Mouse (Mus musculus): ENCODE results near the gene Klhl29.

The Klhl29 gene

DNA sequence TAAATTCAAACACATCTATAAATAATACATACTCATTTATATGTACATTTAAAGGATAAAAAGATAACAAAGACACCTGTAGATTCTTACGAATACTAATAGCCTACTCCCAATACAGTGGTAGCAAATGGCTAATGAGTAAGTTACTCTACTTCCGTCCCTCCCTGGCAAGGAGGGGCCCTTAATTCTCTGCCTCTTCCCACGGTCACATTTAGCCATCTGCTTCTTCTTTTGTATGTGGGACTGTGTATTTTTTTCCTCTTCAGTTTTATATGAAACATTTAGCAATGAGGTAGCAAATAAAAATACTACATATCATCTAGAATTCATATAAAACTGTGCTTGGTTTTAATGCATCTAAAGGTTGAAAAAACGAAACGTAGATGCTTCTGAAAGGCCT is 73.6 kb downstream of the Klhl29 start:
- no peak for DNase-seq (ENCODE audit: low spot score in 2 of 2)

DNA sequence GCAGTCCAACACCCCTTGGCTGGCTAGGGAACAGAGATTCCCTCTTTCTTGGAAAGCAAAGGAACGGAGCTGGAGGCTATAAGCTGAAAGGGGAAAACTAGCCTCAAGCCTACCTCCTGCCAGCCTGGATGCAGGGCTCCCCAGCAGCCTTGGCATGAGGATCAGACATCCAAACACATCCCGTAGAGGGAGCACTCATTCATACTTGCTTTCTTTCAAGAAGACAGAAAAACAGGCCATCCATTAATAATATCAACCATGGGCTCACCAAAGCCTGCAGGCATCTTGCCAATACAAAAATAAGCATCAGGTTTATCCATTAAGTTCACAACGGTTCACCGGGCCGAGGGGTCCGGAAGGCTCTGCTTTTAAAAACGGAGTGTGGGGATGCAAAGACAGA is 79.1 kb downstream of the Klhl29 start:
- no peak for DNase-seq (ENCODE audit: low spot score in 2 of 2)

DNA sequence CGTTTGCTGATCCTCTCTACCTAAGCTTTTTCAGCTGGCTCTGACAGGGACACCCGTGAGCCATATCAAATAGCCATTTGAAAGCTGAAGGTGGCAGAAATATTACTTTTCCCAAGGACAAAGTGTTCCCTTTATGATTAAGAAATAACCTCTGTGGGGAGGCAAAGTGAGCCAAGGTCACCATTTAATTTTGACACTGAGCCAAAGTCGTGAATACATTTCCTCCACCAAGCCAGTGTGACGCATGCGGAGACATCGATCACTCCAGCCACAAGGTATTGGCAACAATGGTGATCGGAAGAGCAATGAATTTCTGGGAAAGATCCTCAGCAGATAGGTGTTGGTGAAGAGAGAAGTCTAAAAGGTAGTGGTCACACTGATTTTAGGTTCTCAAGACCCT is 83.2 kb downstream of the Klhl29 start:
- no peak for DNase-seq (ENCODE audit: low spot score in 2 of 2)

DNA sequence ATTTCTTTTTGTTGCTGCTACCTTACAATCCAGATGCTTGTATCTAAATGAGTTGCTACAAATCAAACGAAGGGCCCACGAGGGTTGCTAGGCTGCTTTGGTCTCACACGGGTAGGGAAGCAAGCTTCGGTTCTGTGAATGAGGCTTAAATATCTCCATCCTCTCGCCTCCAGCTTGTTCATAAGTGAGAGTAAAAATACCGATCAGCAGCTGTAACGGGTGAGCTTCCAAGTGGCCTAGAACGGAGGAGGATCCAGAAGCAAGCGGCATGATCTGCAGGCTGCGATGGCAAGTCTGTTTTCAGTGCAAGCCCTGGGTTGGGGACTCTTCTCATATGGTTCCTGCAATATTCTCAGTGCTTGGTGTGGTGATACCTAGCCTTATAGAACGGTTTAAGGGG is 89.9 kb downstream of the Klhl29 start:
- DNase-seq (ENCODE audit: low spot score in 2 of 2), result no peak

DNA sequence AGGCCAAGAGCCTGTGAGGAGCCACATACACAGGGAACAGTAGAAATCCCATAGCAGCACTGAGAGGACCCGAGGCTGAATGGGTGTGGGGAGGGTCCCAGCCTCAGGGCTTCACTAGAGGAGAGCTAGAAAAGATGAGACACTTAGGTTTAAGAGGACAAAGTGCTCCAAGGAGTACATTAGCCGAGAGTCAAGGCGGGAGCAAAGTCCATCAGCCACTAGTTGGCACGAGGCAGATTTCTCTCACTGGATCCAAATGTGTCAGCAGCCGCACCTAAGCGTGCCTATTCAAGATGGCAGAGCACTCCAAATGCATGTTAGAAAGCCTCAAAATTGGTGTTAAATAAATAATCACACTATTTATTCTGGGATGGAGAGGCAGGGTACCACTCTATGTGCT is 90.5 kb downstream of the Klhl29 start:
- DNase-seq (ENCODE audit: low spot score in 2 of 2), result no peak

DNA sequence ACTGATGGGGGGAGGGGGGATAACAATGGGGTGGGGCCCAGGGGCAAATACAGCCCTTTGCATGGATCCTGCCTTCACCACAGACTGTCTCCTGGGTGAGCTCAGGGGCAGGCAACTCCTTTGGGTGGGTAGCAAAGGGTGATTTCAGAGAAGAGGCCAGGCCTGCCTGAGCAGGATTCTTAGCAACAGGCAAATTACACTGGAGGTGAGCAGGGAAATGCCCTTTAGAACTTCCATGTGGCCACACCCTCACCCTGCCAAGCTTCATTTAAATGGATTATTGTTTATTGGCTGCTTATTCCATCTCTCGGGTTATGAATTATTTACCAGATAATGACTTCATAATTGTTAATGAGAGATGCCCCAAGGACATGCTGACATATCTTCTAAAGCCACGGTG is 91.8 kb downstream of the Klhl29 start:
- no peak for DNase-seq (ENCODE audit: low spot score in 2 of 2)

DNA sequence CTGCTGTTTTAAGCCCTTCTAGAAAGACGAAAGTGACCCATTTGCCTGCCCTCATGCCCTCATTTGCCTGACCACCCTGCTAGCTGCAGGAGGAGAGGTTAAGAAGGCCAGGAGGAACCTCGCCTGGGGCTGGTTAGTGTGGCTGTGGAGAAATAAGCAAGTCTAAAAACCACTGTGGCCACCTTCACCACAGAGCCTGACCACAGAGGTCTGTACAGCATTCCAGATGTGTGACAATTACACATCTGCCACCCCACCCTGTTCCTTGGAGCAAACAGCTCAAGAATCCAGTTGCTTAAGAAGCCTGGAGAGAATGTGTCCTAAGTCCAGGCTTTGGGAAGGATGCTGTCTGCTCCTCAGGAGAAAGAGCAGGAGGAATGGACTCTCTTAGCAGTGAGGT is 92.9 kb downstream of the Klhl29 start:
- DNase-seq (ENCODE audit: low spot score in 2 of 2), result no peak

DNA sequence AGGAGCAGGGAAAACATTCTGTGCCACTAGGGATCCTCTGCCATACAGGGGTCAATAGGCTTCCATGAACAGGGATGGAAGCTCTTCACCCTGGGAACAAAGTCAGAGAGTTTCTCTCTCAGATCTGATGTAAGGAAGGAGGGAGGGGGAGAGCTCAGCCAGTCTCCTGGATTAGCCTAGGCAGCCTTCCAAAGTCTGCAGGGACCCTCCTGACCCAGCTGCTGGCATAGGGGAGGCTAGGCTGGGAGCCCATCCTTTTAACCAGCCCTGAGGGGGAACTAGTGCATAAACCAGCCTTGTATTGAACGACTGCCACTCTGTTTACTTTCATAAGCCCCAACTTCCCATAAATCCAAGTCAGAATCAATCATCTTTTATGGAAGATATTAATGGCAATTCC is 95.6 kb downstream of the Klhl29 start:
- DNase-seq (ENCODE audit: low spot score in 2 of 2), result no peak

DNA sequence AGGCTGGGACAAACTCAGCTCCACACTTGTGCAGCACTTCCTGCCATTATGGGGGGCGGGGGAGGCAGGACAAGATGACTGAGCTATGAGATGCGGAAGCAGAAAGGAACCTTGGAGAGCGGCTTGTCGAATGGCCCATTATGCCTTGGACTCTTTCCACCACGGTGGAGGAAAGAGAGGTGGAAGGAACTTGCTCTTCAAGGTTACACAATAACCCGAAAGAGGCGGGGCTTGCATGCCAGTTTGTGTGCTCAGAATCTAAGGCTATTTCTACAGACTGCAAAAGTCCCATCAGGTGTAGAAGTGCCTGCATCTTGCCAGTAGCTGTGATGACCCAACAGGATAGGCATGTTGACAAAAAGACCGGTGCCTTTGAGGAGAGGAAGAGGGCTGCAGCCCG is 98.5 kb downstream of the Klhl29 start:
- peak; percentile 27 to 52 for DNase-seq (ENCODE audit: low spot score in 2 of 2)

DNA sequence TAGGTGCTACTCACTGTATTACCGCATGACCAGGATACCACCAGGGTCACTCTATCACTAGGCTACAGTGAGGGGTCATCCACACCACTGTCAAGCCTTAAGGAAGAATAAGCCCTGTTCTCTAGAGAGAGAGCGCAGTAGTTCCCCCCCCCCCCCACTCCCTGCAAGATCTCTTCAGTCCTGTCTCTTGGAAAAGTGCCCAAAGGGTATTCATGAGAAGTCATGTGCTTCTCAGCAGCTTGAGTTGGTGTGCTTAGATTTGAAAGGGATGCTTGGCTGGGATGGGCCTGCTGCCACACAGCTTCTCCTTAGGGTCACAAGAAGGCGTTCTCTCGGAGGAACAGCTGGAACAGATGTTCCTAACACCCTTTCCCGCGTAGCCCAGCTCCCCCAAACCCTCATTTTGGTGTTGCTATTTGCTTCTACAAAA is 100.0 kb downstream of the Klhl29 start:
- no peak for DNase-seq (ENCODE audit: low spot score in 2 of 2)

DNA sequence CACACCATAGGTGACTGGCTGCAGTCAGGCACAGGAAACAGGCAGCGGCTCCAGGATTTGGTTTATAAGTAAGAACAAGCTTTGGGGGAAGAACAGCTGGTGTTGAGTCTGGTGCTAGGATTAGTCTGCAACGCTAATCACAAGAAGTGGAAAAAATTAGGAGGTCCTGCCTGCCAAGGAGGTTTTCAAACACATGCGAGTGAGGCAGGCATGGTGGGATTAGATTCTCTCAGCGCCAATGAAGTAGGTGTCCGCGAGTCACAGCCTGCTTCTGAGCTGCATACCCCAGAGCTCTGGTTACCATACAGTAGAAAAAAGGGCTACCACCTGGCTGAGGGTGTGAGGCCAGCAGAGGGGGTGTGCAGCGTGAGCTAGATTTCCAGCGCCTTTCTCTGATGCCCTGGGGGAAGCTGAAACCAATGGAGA is 101.0 kb downstream of the Klhl29 start:
- no peak for DNase-seq (ENCODE audit: low spot score in 2 of 2)

DNA sequence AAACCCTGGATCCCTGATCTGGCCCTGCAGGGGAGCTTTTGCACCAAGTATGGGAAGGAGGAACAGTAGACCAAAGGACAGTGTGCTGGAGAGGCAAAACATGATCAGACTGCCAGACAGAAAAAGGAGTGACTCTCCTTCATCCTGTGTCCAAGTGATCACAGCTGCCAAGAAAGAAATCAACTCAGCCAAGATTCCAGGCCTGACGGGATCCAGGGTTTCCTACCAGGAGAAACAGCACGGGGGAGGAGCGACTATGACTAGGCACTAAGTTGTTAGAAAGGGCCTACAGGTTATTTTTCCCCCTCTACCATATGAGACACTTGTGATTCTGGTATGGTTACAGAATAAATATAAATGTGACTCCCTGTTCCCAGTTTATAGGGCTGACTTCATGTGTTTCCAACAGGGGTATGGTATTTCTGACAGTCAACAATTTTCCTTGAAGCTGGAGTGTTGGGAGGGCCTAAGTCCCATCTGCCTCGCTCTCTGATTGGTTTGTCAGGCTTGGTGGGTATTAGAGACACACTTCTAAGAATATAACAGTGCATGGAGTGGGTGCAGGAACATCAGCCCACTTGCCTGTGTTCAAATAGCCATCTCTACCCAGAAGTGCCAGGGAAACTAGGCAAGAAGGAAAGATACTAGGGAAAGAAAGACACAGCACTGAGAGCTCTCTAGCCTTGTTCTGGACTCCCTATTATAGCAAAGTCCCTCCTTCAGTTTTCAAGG is 102.0 kb downstream of the Klhl29 start:
- DNase-seq (ENCODE audit: low spot score in 2 of 2), result peak in 1 of 2 experiments; percentile 36

DNA sequence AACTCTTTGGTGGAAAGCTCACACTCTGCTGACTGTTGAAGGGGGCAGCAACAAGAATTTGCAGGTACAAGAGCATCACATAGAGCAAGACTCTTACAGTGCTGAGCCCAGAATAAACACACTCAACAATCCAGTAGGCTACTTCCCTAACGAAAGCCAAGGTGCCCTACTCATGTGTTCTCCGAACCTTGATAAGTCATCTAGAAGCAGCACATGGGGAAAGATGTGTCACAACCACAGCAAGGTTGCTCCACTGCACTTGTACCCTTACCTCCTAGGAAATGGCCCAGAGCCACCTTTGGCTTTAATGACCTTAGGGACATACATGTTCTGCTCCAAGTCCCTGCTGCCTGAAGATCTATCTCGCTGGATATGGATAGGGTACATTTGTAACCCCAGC is 105.0 kb downstream of the Klhl29 start:
- DNase-seq (ENCODE audit: low spot score in 2 of 2), result no peak

DNA sequence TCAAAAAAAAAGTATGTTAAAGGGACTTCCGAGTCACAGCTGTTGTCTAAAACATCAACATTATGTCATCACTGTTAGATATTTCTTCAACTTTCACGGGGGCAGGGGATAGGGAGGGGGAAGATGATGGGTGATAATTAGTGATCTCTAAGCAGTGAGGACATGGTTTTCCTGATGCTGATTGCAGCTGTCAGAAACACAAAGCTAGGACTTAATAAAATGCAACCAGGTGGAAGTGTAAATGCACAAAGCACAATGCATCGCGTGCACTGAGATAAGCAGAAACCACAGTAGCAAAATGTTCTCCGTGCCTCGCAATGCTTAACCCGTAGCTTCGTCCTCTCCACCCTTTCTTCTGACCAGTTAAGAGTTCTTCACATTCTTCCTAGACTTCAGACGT is 105.5 kb downstream of the Klhl29 start:
- no peak for DNase-seq (ENCODE audit: low spot score in 2 of 2)

DNA sequence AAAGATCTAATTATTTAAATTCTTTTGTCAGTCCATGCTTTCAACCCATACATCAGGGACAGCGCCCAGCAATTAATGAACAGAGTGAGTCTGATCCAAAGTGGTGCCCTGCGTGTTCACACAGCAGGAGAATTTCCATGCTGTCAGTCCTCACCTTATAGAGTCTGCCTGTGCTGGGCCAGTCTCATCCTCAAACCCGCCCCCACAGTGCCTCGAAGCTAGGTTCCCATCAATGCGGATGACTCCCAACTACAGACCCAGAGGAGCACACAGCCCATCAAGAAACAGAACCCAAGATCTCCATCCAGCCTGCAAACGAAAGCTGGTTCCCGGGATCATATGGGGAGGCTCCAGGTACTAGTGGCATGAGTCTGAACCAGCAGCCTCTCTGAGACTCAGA is 106.4 kb downstream of the Klhl29 start:
- DNase-seq (ENCODE audit: low spot score in 2 of 2), result no peak

DNA sequence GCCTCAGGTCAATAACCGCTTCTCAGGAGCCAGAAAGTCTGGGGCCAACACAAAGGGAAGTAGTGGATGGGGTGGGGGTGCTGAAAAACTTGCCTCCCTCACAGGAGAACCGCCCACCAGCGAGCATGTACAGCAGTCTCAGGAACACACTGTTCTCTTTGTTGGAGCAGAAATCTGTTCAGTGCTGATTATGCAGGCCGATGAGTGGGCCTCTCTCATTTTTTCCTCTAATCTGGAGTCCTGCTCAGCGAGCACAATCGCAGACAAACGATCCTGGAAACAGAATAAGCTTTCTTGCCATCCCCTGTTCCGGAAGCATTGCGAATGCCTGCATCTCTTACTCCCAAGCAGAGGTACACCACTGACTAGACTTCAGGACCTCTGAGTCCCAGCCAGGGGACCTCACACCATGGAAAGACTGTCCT is 107.3 kb downstream of the Klhl29 start:
- DNase-seq (ENCODE audit: low spot score in 2 of 2), result no peak

DNA sequence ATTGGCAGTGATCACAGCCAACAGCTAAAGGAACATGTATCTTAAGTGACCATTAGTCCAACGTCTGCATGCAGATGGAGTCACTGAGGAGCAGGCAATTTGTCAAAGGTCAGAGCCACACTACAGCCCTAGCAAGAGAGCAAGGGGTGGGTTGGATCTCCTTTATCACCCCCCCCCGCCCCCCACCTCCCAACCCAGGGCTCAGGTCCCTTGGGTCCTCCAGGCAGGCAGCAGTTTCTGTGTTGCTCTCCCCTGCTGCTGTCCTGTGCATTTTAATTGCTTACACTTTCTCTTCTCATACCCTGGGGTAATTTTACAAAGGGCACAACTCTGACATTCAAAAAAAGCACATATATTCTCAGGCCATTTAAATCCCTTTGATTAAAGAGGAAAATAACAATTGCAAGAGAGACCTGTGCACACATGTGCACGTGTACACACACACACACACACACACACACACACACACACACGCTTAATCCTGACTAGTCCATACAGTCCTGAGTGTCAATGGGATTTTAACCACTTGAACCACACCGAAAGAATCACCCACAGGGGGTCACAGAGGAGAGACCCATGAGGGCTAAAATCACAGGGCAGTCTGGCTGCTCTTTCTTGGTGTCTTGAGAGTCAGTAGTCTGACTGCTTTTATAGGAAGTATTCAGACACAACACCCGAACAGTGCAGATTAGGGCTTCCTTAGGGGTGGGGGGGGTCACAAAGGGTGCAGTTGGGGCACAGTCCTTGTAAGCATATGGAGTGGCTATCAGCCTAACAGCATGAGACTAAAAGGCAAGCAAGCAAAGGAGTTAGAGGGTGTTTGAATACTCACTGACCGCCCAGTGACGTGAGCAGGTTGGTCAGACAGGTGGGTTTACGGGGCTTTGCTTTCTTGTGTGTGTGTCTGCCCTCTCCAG is 108.0 kb downstream of the Klhl29 start:
- no peak for DNase-seq (ENCODE audit: low spot score in 2 of 2)

DNA sequence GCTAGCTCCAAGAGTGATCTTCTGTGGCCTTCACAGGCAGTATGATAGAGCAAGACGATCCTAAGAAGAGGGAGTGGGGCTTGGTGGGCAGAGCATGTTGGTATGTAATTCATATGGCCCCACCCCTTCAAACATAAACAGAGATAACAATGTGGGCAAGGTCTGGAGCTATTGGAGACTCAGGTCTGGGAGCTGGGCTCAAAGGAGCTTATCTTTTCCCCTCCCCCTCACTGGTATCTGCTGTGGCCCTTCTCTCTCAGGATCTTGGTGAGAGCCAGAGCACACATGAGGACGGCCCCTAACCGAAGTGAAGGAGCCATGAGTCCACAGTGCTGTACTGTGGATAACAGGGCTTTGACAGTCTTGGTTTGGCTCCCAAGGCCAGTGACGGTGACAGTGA is 108.7 kb downstream of the Klhl29 start:
- DNase-seq (ENCODE audit: low spot score in 2 of 2), result no peak

DNA sequence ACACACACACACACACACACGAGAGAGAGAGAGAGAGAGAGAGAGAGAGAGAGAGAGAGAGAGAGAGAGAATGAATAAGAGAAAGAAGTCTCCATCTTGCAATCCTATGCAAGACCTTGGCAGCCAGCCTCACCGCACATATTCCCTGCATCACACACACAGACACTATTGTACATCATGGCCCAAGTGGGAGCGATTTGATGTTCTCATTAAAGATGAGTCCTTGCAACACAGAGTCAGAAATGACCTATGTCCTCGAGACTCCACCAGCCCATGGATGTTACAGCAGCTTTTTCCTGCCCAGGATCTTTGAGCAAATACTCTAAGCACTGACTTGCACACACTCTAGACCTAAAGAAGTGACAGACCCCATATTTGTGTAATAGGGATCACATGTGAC is 114.0 kb downstream of the Klhl29 start:
- no peak for DNase-seq (ENCODE audit: low spot score in 2 of 2)

DNA sequence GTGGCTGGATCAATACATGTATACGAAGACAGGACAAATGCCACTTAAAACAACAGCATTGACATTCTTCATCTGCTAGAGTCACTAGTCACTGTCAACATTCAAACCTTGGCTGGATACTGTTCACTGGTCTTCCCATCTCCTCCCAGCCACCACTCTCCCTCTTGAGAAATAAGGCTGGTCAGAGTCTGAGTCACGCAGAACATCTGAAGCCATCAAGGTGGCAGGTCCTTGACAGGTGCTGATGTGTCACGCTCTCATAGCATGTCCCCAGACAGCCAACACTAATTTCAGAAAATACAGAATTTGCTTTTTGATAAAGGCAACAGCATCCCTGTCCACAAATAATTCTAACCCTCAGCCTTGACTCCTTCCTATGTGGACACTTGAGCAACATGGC is 116.7 kb downstream of the Klhl29 start:
- DNase-seq (ENCODE audit: low spot score in 2 of 2), result no peak

DNA sequence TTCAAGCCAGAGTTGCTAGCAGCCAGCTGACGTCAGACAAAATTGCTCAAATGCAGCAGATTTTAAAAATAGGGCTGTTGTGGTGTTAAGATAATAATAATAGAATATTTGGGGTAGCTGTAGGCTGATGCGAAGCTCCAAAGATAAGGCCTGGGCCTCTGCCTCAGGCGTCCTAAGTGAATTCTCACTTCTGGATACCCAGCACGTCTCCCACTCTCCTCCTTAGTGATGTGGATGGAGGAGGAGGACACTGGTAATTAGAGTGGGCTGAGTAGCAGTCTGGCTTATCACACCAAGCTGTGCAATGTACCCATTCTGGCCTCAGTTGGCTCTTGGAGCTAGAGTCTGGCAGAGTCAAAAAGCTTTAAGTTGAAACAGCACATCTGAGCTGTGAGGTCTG is 118.3 kb downstream of the Klhl29 start:
- no peak for DNase-seq (ENCODE audit: low spot score in 2 of 2)

DNA sequence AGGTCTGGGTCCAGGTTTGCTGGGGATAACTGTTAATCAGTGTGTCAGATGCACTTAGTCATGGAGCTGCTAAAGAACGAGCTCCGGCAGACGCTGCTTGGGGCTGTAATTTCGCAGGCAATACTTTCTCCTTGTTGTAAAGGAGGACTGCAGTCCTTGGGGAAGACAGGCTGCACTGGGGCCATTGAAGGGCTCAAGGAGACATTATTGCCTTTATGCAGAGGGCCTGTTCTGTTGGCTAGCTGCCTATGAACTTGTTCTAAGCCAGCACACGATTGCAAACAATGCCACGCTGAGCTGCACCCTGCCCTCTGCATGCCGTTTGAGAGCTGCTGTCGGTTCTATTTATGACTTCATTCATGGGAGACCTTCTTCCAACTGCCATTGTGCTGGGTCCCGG is 120.4 kb downstream of the Klhl29 start:
- DNase-seq (ENCODE audit: low spot score in 2 of 2), result no peak

All from urinary bladder, postnatal 36 days (tissue).